Mouse (Mus musculus) left cerebral cortex, postnatal 36 days (tissue): ENCODE results near the gene Scarb2. TPM values are rescaled to one million over a fixed set of nuclear protein-coding genes. Genes with fewer than 3 reads are reported as not detected.
"Not testable (repeated sequence)": the region's sequence is repeated elsewhere in the genome, so short reads cannot be mapped to it uniquely, and the experiment has no call there.

Experiments used
- DNase-seq, 2 experiments: peaks; one replicate each; pipeline ENCODE4 v3.0.0; 2021 to 2022; ENCODE audit warnings: low spot score in 2 of 2, mixed read lengths in 1 of 2
- intact Hi-C: fragments of 180-260 bp; cut with DNase I; formaldehyde crosslinking; loops from one replicate; pipeline ENCODE4 v1.15.1; 2025
- total RNA-seq, 2 experiments: library from RNA; stranded (reverse); gene quantifications; 2 replicates each; pipeline ENCODE4 v1.2.3; 2021

Gene Scarb2
- 10 to 100 TPM; 80.5 to 87.8 TPM for total RNA-seq

GRCm38 (mm10) chr5:92506733-92507132 lies at the start of gene Scarb2:
TSS of gene Scarb2 (minus strand) at chr5:92506833.
- intact Hi-C loops, result loop anchor here (2.0 to 5.0 kb wide), 4 partner anchors 46 to 701 kb away; partner anchors contain the start of genes 2010109A12Rik and Ccni
- DNase-seq, result no peak

GRCm38 (mm10) chr5:92555905-92556304 lies 49.3 kb upstream of the Scarb2 start:
- intact Hi-C loops, result no loop called here
- DNase-seq, result no peak

DNA sequence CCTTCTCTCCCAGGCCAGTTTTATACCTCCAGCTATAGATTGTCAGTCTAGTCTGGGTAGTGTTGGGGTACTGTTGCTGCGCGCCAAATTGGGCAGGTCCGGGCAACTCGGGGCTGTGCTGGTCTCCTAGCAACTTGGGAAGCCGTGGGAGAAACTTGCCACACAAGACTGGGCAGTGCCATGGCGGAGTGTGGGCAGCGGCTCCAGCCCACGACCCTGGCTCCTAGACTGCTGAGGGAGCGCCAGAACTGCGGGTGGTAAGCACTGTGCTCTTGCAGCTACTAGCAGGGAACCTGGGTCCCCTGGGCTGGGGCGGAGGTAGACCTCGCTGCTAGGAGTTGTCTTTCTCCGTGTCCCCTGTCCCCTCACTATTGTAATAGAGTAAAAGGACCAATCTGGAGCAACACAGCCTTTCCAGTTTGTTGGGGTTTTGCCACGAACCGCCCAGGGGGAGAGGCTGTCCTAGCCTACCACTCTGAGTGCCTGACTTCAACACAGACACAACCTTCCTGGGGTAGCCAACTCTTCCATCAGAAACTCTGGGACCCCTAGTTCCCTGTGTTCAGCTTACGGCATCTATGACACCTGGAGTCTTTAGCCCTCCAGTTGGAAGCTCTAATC lies 48.4 kb upstream of the Scarb2 start, which contains the start of gene Fam47e:
Fam47e (plus strand) TSS at position 179 of the 621 bp plus-strand sequence.
- intact Hi-C loops, result no loop called here
- DNase-seq, result peak; percentile 42 to 69

DNA sequence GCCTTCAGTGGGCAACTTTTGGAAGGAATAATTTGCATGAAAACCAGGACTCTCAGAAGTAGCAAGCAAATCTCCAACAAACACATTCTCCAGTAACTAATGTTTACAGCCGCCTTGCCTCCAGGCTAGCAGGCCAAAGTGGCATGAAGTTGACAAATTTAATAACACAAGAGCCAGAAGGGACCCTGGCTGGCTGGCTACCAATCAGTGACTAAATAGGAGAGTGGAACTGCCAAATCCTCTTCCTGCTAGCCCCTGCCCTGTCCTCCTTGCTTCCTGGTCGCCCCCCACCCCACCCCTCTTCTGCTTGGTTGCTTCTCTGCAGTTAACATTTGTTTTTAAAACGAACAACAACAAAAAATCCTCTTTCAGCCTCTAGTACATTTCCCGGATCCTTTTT lies 47.8 kb upstream of the Scarb2 start:
- intact Hi-C loops, result no loop called here
- no peak for DNase-seq

DNA sequence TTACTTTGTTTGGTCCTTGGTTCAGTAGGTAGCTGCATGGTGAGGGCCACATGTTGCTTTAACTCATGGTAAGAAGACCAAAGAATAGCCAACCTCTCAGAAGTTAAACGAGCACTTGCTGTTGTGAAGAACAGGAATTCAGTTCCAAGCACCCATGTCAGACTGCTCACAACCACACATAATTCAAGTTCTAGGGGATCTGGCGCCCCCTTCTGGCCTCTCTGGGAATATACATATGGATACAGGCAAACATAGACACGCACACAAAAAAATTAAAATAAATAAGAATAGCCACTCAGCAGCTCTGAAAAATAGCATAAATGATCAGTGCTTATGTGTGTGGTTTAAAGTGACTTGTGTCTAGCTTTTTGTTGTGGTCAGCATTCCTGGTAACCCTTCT lies 47.3 kb upstream of the Scarb2 start:
- intact Hi-C loops, result no loop called here
- no peak for DNase-seq

GRCm38 (mm10) chr5:92552611-92553010 lies 46.0 kb upstream of the Scarb2 start:
- no peak for DNase-seq
- intact Hi-C loops, result no loop called here

DNA sequence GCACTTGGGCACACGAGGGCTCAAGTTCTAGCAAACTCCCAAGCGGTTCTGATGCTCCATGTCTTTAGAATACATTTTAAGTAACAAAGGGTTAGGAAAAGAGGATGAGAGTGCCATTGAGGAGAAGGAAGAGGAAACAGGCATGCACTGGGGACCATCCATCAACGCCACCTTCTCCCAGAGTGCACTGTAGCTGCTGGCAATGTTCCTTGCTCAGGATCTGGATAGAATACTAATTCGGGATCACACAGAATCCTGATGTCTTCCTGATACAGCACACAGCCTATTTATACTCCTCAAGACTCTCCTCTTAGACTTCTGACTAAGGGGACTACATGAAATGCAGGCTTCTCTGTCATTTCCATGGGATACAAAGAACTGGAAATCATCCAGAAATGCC lies 33.1 kb upstream of the Scarb2 start:
- intact Hi-C loops, result no loop called here

DNA sequence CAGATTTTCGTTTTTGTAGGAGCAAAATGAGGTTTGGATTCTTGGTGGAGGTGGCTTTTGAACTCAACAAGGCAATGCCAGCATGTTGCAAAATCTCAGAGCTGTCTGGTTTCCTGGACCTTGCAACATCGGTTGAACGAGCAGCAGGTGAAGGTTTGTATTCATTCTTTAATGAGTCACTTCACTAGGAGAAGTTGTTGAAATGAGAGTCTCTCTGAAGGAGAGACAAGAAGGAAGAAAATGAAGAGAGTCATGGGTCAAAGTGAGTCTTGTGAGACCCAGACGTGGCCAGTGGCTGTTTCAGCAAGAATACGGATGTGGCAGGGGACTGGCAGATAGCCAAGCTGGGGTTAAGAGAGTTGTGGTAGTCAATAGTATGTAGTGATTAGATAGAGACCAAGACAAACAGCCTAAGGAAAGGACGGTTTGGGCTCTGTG lies 18.2 kb upstream of the Scarb2 start:
- intact Hi-C loops, result no loop called here
- no peak for DNase-seq

More for the DNA sequence above, 33.1 kb upstream of the Scarb2 start:
- DNase-seq, result no peak

DNA sequence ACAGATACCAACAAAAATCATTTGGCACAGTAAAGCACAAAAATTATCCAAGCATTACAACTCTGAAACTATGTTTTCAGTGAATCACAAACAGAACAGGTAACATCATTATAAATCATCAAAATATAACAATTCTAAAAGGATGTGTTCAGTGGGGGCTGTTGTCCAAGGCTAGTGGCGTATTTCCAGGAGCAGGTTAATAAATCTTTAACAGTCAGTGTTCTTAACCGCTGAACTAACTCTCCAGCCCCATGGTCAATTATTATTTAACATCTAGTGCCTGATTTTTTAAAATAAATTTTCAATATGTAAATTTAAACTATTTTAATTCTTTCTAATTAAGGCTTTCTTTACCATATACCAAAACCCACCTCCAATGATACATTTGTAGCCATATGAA lies 14.5 kb upstream of the Scarb2 start:
- DNase-seq, intact Hi-C loops: not testable (repeated sequence)

- intact Hi-C loops, result no loop called here
Observed at GRCm38 (mm10) chr5:92512066-92512465, 5.4 kb upstream of the Scarb2 start.

DNA sequence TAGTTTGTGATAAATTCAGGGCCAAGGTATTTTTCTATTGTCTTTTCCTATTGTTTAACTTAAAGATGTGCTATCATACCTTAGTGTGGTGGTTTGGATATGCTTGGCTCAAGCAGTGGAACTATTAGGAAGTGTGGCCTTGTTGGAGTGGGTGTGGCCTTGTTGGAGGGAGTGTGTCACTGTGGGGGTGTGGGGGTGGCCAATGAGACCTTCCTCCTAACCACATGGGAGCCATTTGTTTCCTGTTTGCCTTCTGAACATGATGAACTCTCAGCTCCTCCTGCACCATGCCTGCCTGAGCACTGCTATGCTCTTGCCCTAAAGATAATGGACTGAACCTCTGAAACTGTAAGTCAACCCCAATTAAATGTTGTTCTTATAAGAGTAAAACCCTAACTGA lies 4.6 kb upstream of the Scarb2 start:
- DNase-seq, result no peak
- intact Hi-C loops, result no loop called here

More at GRCm38 (mm10) chr5:92512066-92512465, 5.4 kb upstream of the Scarb2 start:
- no peak for DNase-seq

DNA sequence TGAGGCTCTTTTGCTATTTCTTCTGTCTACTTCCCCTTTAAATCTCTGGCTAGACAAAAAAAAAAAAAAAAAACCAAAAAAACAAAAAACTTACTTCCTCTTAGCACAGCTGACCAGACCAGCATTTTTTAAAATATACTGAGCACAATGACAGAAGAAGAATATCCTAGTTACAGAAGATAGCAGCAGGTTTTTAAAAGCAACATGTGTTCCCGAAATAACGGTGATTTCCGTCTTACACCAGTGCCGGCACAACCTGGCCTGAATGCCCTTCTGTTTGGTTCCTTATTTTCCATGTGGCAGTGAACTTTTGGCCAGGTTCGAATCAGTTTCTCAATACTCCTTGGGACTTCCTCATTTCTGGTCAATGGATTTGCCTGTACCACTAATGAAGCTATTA lies 2.2 kb upstream of the Scarb2 start:
- intact Hi-C loops, result loop anchor here (5.0 kb wide), 3 partner anchors 77 to 698 kb away; partner anchors contain the start of genes 2010109A12Rik and Ccni

DNA sequence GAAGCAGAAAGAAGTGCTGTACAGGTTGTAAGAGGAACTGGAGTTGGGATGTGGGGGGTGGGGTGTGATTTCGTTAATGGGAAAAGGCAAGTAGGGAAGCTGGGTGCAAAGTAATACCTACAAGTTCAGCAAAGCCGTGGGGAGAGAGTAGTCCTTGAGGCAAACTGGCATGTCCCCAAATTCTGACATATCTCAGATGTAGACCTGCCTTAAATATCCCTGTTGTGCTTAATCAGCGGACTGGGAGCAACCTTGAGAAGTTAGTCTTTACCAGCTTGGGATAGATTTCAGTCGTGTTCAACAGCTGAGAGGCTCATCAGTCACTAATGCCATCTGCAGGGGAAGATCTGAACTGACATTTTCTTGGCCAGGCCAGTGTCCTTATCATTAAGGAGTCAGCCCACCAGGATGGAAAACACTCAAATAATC lies 318 bp downstream of the Scarb2 start:
- DNase-seq, result no peak
- intact Hi-C loops, result loop anchor here (2.0 to 5.0 kb wide), 4 partner anchors 46 to 701 kb away; partner anchors contain the start of genes 2010109A12Rik and Ccni

More for the DNA sequence above, 2.2 kb upstream of the Scarb2 start:
- no peak for DNase-seq

GRCm38 (mm10) chr5:92505402-92505865 lies 1.2 kb downstream of the Scarb2 start:
- intact Hi-C loops, result loop anchor here (5.0 kb wide), 3 partner anchors 73 to 702 kb away; partner anchors contain the start of genes 2010109A12Rik and Ccni
- DNase-seq, result peak; percentile 96 to 98

DNA sequence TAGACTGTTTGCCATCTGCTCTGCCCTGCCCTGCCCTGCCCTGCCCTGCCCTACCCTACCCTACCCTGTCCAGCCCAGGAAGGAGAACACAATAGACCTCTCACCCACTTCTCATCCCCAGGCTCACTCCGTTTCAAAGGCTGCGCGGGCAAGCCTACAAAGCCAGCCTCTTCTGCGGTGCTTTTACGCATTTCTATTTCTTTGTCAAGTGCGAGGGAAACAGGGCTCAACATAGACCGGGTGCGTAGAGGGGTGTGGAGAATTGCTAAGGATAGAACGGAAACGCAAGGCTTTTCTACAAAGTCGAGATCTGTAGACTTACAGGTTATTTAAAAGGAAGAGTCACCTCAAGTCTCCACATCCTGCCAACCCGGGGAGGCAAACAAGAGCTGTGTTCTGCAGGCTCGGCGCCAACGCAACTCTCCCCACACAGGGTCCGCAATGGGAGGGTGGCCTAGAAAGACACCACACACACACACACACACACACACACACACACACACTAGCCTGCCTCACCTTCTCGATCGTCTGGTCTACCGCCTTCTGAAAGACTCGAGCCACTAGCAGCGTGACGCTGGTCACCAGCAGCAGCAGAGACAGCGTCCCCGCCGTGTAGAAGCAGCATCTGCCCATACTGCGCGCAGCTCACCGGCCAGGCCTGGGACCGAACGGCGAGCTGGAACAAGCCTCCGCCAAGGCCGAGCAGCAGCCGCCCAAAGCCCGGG lies 1.8 kb downstream of the Scarb2 start:
- intact Hi-C loops, result loop anchor here (5.0 kb wide), 3 partner anchors 73 to 702 kb away; partner anchors contain the start of genes 2010109A12Rik and Ccni
- DNase-seq, result no peak

DNA sequence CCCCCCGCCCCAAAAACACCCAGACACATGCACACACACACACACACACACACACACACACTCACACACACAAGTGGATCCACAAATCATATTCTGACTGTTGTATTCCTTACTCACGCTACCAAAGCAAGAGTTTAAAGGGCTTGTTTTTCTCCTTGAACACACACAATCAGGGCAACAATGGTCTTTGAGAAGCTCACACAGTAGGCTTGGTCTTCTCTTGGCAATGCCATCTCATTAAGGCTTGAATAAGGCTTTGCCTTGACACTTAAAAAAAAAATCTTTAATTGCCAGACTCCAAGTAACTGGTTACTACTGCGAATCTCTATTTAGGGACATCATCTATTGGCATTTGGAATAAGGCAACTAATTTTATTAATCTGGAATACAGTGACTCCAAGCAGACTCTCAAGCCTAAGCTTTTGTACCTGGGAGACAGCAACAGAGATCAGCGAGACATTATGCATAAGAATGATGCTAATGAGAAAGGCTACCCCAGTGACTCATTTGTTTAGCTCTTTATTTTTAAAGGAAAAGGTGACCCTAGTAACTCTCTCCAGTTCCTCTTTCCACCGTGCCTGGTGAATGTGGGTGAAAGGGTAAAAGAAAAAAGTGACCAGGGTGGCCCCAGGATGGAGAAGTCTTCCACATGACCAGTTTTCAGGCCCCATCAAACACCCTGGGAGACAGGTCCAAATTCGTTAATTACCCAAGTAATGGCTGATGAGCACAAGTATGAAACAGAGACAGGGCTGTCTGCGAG lies 2.6 kb downstream of the Scarb2 start:
- no peak for DNase-seq
- intact Hi-C loops, result no loop called here

- intact Hi-C loops, result no loop called here
- DNase-seq, result no peak
Observed at GRCm38 (mm10) chr5:92503356-92503847, 3.2 kb downstream of the Scarb2 start.

- intact Hi-C loops, result no loop called here
- no peak for DNase-seq
Observed at GRCm38 (mm10) chr5:92499378-92499777, 7.3 kb downstream of the Scarb2 start.

DNA sequence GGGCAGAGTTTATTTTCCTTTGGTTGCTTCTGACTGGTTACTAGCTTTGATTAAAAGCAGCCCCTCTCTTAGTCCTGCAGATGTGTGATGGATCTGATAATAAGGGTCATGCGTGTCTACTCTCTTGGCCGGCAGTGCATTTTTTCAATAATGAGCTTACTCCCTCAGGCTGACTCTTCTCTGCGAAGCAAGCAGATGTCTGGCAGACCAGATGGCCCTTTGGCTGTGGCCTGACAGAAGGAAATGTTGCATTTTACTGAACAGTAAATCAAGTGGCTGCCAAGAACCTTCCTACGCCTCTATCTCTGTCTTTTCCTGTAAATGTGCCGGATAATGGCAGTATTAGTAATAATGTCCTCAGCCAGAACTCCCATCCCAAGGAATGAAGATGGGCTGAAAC lies 8.0 kb downstream of the Scarb2 start:
- no peak for DNase-seq
- intact Hi-C loops, result no loop called here

DNA sequence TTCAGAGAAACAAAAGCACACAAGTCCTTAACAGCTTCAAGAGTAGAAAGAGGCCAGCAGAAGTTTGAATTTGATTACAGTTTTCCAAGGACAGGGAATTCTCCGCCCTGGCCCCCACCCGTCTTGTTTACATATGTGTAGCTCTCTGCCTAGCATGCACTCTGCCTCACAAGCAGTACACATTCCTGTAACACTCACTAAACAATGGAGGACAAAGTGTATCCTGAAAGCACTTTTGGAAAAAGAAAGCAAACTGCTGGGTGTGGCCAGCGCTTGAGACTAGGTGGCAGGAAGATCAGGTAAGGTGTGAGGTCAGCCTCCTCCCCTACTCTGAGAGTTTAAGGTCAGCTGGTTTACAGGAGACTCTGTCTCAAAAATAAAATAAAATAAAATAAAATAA lies 8.4 kb downstream of the Scarb2 start:
- DNase-seq, result no peak
- intact Hi-C loops, result no loop called here
